Mouse (Mus musculus) thymus, postnatal 10 days (tissue): ENCODE measurements at regions not wholly inside any gene's neighbourhood (a gene's known extent, or its start where the extent isn't known, plus 50 kb on each side); places are given as distances from the start of the nearest gene placed in this dataset.

ENCODE experiments used
- DNase-seq, 2 experiments: peaks; one replicate each; pipeline ENCODE4 v3.0.0; 2021; ENCODE audit warnings: low spot score in 2 of 2

DNA sequence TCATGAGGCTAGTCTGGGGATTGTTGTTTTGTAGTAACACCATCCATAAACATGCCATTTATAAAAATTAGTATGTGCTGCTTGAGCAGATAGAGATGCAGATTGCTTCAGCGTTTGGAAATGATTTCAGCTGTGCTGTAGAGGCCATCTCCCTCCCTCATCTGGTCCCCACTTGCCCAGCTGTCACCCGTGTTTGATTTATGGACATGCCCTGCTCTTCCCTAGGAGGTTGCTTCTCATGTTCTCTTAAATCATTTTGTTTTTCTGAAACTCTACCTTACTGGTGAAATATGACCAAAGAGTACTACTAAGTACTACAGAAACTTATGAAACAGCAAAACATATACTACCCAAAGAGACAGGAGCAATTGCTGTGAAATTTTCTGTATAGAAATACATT, 284.7 kb upstream of the N6amt1 start:
- no peak for DNase-seq

DNA sequence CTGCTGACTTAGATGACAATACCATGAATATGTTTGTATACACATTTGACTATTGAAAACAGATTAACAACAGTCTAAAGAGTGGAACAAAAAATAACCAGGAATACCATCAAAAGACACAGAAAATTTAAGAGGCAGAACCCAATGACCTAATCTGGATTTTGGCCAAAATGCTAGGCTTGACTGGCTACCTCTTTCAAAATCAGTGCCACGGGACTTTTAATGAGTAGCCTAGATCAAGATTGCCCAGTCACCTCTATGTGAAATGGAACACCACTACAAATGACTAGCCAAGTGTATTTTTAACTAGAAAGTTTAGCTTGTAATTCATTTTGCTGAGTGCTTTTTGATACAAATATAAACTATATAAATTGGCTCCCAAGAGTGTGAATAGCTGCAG, 286.0 kb upstream of the N6amt1 start:
- no peak for DNase-seq

DNA sequence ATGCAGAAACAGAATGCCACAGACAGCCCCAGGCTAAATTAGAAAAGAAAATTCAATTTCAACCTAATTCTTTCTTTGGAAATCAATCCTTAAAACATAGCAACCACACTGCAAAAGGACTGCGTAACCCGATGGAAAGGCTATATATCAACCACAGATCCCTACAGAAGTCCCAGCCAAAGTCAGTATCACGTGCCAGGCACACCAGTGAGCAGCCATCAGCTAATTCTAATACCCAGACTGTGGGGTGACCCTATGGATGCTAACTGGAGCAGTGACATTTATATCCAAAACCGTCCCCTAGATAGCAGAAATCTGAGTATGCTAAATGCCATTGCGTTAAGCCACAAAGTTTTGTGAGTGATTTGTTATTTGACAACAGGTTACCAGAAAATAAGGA, 286.5 kb upstream of the N6amt1 start:
- DNase-seq: no peak

DNA sequence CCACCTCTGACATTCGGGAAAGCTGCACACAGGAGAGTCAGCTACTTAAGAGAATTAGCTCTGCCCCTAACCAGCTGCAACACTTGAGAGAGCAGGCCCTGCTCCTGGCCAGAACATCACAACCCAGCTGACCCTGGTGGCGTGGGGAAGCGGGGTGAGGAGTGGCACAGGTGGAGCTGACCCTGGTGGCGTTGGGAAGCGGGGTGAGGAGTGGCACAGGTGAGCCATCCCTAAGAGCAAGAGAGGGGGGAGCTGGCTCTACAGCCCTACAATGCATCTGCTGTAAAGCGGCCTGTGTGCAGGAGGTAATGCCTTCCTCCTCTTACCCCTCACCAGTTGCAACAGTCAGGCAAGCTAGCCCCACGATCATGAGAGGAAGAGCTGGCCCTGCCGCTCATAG, 293.5 kb upstream of the N6amt1 start:
- no peak for DNase-seq

DNA sequence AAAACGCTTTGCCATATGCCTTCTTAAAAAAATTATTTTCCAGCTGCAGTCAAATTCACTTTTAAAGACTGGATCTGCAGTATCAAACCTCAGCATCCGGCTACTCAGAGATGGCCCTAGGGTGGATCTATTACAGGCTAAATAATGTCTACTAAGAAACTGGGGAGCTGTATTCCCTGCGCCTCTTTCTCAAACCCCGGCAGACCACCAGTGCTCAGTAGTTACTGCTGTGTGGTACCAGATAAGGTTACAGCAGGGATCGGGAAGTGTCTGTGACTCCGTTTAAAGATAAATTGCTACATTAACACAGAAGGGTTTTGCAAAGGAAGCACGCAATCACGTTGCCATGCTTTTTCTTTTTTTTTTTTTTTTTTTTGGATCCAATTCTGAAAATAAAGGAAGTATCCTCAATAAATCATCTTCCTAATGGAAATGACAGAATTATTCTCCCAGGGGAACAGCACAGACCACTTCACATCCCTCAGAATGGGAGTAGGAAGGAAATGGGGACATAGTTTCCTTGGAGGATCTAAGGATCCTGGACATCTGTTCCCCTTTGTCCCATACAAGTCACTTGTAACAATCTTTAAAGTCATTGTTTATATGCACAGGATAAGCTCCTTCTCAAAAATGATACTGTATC, 304.1 kb upstream of the N6amt1 start:
- no peak for DNase-seq

DNA sequence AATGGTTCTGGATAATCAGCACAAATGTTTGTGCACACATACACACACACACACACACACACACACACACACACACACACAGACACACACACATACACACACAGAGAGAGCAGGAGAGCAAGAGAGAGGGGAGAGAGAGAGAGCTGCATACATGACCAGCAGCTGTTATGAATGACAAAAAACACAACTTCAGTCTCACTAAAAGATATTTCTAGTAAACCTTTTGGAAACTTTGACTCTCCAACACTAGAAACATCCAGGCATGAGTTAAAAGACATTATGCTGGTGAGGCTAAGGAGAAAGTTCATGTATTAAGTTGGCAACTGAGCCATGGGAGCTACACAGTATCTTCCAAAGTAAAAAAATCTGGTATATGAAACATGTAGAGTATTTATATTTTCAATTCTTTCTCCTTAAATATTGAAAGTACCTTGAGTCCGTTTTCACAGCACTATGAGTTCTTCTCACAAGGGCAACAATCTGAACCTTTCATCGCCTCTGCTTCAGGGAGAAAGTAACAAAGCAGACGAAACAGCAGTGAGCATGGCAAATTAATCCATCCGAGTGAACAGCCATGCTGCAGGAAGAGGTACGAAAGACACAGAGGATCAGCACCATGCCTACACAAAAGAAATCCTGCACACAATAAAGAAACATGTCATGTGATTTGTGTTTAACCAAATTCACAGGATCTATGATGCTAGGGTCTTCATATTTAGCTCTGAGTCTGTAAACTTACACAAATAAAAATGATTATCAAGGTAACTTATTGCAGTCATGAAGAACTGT, 309.0 kb upstream of the N6amt1 start:
- DNase-seq: no peak

DNA sequence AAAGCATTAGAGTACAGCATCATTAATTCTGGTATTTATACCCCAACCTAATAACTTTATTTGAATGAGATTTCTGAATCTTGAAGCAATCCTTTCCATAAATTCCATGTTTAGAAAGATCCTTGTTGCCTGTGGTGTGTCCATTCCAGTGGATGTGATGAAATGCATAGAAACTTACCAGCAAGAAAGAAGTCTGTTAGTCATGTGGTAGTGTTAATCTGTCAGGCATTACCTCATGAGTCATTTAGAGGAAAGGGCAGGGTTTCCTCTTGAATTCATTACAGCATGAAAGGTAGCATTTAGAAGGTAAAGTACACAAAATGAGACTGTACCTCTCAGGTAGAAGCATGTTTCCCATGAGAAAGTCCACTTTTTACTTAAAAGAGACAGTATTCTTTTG, 310.3 kb upstream of the N6amt1 start:
- no peak for DNase-seq

DNA sequence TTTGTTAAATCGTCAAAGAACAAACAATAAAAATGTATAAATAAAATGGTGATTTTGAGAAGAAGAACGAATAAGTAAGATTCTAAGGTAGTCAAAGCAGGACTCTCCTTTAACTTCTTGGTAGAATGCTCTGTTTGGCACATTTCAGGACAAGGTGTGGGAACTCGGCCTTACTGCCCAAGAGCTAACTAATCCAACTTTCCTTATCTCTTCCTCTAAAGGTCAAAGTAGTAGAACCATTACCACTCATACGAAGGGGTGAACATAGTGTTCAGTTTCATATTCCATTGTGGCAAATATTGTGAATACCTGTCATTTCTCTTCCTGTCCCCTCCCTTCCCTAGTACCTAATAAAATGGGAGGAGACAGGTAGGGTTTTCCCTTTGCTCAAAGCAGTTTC, 313.6 kb upstream of the N6amt1 start:
- DNase-seq: no peak

DNA sequence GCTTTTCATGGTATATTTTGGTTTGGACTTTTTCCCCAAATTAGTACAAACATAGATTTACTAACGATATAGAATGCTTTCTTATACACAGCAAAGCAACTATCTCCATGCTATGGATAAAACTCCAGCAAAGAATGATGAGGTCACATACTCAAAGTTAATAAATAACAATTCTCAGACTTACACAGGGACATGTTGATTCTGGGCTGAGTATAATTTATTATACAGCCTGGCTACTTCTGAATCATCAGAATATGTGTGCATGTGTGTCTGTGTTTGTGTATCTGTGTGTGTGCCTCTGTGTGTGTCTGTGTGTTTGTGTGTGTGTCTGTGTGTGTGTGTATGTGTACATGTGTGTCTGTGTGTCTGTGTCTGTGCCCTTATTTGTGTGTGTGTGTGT, 314.1 kb upstream of the N6amt1 start:
- DNase-seq: no peak

DNA sequence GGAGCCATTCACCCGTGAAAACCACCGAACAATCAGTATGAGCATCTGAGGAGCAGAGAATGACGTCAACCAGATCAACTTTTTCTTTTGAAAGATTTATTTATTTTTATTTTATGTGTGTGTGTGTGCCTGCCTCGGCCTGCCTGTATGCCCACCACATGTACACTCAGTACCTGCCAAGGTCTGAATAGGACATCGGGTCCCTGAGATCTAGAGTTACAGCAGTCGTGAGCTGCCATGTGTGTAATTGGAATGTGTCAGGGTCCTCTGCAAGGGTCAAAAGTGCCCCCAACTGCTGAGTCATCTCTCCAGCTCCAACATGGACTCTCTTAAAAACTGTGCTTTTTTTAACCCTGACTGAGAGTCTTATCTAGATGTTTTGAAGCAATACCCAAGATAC, 316.9 kb upstream of the N6amt1 start:
- DNase-seq: no peak

DNA sequence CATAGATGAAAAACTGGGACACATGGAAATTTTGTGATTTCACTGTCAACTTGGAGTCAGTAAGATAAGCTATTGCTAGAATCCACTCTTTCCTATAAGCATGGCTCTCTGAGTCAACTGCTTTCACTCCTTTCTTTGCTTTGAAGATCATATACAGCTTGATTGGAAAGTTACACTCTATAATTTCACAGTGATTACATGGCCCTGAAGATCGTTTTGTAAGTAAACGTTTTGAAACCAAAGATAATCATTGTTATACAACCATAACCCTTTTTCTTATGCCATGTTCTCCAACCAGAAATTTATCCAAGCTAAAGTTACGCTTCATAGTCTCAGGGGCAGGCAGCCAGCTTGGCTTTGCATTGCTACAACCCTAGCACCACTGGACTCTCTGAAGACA, 322.1 kb upstream of the N6amt1 start:
- DNase-seq: no peak

DNA sequence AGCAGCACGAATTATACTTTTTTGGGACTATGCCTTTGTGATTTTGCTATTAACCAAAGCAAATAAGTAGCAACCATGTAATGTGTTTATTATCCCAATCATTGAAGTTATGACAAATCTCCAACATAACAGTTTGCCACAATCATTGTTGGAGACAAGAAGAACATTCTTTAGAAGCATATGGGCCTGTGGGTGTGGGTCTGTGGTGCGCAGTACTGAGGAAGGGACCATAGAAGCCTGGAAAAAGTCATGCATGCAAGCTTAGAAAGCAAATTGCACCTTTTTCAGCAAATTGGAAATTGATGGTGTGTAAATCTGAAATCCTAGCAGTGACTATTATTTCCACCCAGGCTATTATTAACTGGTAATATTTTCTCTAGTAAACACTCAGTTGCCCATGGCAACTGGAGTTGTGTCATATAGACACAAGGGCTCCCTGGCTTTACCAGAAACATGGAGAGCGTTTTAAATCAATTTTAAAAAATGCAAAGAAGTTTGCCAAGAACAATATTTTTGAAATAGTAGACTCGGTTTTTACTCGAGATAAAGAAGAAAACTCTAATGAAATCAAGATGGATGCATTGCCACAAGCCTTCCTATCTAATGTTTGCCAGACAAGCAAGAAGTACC, 325.4 kb upstream of the N6amt1 start:
- no peak for DNase-seq

DNA sequence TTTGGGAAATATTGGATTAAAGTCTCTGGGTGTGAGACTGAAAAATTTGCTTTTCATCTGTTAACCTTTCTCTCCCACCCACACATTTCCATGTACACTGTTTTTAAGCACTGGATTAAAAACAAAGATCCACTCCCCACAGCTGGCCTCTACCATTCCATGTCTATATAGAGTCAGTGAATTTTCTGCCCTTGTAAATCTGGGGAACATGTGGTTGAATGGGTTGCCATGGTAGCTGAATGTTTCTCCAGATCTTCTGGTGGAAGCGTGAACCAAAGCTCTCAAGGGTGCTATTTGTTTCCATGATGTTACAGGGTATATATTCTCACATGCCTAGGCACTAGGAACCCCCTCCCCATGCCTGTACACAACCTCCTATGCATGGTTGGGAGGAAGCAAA, 326.4 kb upstream of the N6amt1 start:
- DNase-seq: no peak

DNA sequence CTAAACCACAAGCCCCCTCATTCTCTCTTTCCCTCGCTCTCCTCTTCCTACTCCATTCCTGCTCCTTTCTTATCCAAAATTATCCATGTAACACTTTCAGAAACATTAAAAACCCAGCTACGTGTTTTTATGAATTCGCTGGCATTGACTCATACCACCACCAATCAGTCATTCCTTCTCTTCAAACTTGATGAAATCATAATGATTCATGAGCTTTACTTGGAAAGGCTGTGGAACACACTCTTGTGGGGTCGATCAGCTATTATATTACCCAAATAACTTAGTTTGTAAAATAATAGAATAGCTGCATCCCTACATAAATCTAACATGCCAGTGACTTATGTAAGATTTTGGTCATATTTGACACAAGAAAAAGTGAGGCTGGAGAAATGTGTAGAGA, 331.9 kb upstream of the N6amt1 start:
- no peak for DNase-seq

DNA sequence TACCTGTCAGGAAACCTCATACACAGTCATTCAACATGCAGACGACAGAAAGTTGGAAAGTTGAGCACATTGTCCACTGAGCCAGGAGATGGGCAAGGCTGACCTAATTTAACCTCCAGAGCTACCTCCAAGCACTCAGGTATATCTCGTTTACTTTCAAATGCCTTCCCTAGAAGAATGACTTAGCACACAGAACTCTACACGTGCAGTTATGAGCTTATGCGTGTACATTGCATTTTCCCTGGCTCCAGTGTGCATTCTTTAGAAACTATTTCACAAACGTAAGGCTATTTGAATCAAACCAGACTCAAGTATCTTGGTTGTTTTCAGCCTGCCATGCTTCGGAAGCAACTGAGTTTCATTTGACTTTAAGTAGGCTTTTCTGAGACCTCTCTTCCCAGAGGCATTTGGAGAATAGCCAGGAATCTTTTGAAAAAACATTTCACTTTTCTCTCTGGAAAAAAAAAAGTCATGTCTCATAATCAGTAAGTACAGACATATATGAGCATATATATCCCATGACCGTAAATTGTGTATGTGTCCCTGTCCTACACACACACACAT, 336.8 kb upstream of the N6amt1 start:
- DNase-seq: no peak

DNA sequence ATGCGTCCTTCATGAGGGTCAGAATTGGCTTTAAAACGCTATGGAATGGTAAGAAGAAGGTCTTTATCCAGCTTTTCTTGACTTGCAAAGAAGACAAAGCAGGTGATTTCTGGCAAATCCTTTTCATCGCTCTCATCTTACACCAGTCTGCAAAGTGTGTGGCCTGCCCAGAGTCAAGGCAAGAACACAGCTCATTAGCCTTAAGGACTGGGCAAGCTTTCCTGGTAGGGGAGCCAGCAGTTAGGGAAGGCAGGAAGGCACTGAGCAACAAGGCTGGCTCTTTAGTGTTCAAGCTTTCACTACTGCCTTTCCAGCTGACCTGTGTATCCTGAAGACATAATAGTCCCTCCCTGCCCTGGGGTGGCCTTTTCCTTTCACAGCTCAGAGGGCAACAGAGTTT, 352.4 kb upstream of the N6amt1 start:
- DNase-seq: no peak

DNA sequence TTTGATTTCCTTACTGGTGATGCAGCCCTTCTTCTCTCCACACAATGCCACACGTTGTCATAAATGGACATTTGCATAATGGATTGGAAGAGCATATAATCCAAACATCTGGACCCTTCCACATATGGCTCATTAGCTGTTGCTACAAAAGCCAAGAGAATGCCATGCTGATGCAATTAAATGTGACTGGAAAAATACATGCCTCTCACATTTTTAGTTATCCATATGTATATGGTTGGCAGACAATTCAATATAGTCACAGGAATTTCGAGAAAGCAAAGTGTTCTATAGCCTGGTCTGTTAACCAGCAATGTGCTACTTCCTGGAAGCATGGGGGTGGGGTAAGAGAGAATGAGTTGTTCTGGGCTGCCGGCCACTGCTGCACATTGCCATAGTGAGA, 352.9 kb upstream of the N6amt1 start:
- DNase-seq: no peak

DNA sequence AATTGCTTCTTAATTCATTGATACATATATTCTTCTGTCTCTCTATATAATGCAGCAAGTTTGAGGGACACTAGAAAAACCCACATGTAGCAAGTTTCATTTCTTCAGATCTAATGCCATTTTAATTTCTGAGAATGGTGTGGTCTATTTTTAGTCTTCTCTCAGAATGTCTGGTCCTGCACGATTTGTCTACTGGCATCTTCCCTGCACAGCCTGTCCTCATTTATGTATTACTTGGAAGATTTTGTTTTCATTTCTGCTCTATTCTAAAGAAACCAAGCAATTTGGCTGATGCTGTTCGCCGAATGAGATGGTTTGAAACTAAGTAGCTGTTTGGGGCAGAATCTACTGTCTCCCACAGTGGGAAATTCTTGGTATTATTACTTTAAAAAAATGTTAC, 382.3 kb upstream of the N6amt1 start:
- no peak for DNase-seq

DNA sequence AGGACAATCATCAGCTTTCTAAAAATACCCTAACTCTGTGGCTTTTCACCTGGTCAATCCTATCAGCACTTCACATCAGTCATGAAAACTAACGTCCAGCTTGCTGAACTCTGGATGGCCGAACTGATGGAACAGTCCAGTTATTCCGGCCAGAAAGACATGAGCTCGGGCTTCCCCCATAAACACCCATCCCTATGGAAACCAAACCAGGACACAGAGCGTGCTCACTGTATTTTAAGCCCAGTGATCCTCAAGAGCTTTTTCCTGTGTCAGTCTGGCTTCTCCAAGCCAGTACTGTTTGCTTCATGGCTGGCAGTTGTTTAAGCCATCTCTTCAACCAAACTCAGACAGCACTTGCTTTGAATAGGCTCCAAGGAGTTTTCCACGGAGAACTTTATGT, 404.3 kb upstream of the N6amt1 start:
- DNase-seq: no peak

DNA sequence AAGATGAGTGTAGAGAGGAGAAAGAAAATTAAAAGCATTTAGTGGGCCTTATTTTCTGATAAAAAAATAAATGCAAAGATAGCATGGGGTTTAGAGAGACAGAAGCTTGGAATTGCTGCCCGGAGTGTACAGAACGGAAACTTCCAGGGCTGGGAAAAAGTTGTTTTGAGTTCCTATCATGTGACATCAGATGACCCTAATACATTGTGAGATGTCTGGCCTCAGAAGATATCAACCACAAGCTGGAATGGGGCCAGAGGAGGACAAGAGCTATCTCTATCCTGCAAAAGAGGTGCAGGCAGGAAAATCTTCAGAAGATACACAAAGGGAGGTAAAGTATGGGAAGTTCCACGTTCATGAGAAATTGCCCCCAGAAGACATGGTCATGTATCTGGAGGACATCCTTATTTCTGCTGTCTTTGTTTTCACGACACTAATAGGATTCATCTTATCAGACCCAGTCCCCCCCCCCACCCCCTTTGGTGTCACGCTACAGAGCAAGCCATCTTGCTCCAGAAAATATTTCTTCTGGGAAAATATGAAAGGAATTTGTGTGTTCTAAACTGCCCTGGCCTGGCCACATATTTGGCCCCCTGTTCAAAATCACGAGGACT, 408.3 kb upstream of the N6amt1 start:
- no peak for DNase-seq

DNA sequence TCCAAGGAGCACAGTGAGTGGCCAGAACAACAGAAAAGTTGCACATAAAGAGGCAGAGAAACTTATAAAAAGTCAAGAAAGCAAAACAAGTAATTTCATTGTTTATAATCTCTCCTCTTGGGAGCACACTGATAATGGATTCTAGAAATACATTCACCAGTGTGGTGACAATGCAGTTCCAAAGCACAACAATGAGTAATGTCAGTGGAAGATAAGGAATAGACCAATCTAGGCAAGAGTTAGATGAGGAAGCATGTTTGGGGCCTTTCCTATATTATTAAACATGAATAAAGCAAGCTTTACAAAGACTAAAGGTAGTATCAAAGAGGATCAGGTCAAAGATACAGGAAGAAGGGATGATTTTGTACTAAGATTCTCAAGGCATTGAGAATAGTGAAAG, 408.9 kb upstream of the N6amt1 start:
- DNase-seq: no peak

DNA sequence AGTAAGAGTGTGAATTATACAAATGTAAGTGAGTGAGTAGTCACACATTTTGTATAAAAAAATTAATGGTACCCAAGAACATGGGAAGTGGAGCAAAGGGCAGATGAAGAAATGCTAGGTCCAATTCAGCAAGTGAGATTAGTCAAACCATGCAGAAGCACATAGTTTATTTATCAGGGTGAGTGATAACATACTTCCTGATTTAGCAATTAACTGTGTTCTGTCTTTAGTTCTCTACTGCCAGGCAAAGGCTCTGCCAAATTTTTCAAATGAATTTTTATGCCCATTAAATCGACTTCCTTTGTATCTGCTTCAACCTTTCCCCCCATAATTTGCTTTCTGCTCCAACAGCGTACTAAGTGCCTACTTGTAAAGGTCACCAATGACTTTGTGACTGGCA, 419.0 kb upstream of the N6amt1 start:
- DNase-seq: no peak

DNA sequence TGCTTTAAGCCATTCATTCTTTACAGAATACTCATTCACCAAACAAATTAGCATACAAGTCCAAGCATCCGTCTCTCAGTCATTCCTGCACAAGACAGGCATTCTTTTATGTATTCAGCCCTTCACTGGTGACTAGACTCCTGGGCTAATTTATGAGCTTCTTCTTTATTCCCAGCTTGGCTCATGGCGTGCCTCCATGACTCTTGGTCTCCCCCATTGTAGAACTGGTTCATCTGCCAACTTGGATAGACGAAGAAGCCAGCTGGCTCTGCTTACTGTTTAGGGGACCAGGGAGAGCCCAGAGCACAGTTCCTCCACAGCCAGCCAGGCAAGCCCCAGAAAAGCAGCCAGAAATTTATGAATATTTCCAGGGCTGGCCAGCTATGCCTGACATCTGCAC, 421.2 kb upstream of the N6amt1 start:
- no peak for DNase-seq
